Mouse (Mus musculus) stomach, postnatal 0 days (tissue): ENCODE measurements around the gene Klf14.

Experiments used
- CTCF ChIP-seq: IDR thresholded peaks from 2 replicates; pipeline ENCODE4 v1.5.1; 2016; ENCODE audit warnings: antibody characterized with exemption, low read depth, mild to moderate bottlenecking, moderate library complexity
- EP300 ChIP-seq: optimal IDR thresholded peaks from 2 replicates; pipeline ENCODE3; 2016; ENCODE audit warnings: antibody characterized with exemption

GRCm38 (mm10) chr6:30921826-30922225 lies 37.1 kb downstream of the Klf14 start:
- TF ChIP-seq CTCF (no peak), EP300 (no peak)
